Mouse (Mus musculus): ENCODE data around the gene Npr2. TPM values are rescaled to one million over a fixed set of nuclear protein-coding genes. Genes with fewer than 3 reads are reported as not detected.

The Npr2 gene
- polyA plus RNA-seq, 1 experiment from 2014 or later, result 0.80 TPM

Small RNAs within 50 kb of the gene (microRNA-seq; reads per million reads assigned to microRNA genes)
- gene Gm25262, result not detected

Other genes with a start within 250 kb of the Npr2 start
- gene Rusc2, start 250.0 kb upstream of the Npr2 start, polyA plus RNA-seq (2015; fragmentation: Nextera tagmentation; extraction: Ambion mirVana), result 0.75 and 0.82 TPM in 2 replicates
- gene Fam166b, start 202.8 kb upstream of the Npr2 start, polyA plus RNA-seq (2015; fragmentation: Nextera tagmentation; extraction: Ambion mirVana), result not detected in 2 replicates
- 0.95 and 0.98 TPM in 2 replicates for gene Tesk1, start 190.0 kb upstream of the Npr2 start, polyA plus RNA-seq (2015; fragmentation: Nextera tagmentation; extraction: Ambion mirVana)
- gene Cd72, start 177.3 kb upstream of the Npr2 start, polyA plus RNA-seq (2015; fragmentation: Nextera tagmentation; extraction: Ambion mirVana), result 0.48 and 0.70 TPM in 2 replicates
- gene Sit1, start 148.2 kb upstream of the Npr2 start, polyA plus RNA-seq (2015; fragmentation: Nextera tagmentation; extraction: Ambion mirVana), result not detected in 2 replicates
- 34.2 and 34.3 TPM in 2 replicates for gene Ccdc107, start 139.0 kb upstream of the Npr2 start, polyA plus RNA-seq (2015; fragmentation: Nextera tagmentation; extraction: Ambion mirVana)
- gene Arhgef39, start 132.2 kb upstream of the Npr2 start, polyA plus RNA-seq (2015; fragmentation: Nextera tagmentation; extraction: Ambion mirVana), result 29.4 and 35.8 TPM in 2 replicates
- 0.85 and 1.0 TPM in 2 replicates for gene Car9, start 125.0 kb upstream of the Npr2 start, polyA plus RNA-seq (2015; fragmentation: Nextera tagmentation; extraction: Ambion mirVana)
- 28.8 and 31.9 TPM in 2 replicates for gene Tpm2, start 108.2 kb upstream of the Npr2 start, polyA plus RNA-seq (2015; fragmentation: Nextera tagmentation; extraction: Ambion mirVana)
- 20.6 and 21.9 TPM in 2 replicates for gene Creb3, start 69.6 kb upstream of the Npr2 start, polyA plus RNA-seq (2015; fragmentation: Nextera tagmentation; extraction: Ambion mirVana)
- gene Tln1, start 69.2 kb upstream of the Npr2 start, polyA plus RNA-seq (2015; fragmentation: Nextera tagmentation; extraction: Ambion mirVana), result 38.6 and 42.4 TPM in 2 replicates
- gene Rgp1, start 53.2 kb upstream of the Npr2 start, polyA plus RNA-seq (2015; fragmentation: Nextera tagmentation; extraction: Ambion mirVana), result 13.8 and 15.1 TPM in 2 replicates
- gene Gba2, start 53.1 kb upstream of the Npr2 start, polyA plus RNA-seq (2015; fragmentation: Nextera tagmentation; extraction: Ambion mirVana), result 16.5 and 18.1 TPM in 2 replicates
- gene Msmp, start 47.4 kb upstream of the Npr2 start, polyA plus RNA-seq (2015; fragmentation: Nextera tagmentation; extraction: Ambion mirVana), result 0.60 TPM in 1 of 2 replicates, not detected in the other
- 0.10 and 0.12 TPM in 2 replicates for gene Spag8, start 21.7 kb downstream of the Npr2 start, polyA plus RNA-seq (2015; fragmentation: Nextera tagmentation; extraction: Ambion mirVana)
- 66.4 and 66.9 TPM in 2 replicates for gene Hint2, start 24.5 kb downstream of the Npr2 start, polyA plus RNA-seq (2015; fragmentation: Nextera tagmentation; extraction: Ambion mirVana)
- 0.19 and 0.23 TPM in 2 replicates for gene Tmem8b, start 37.0 kb downstream of the Npr2 start, polyA plus RNA-seq (2015; fragmentation: Nextera tagmentation; extraction: Ambion mirVana)
- gene Fam221b, start 37.2 kb downstream of the Npr2 start, polyA plus RNA-seq (2015; fragmentation: Nextera tagmentation; extraction: Ambion mirVana), result 1.3 and 1.8 TPM in 2 replicates
- gene Olfr70, start 68.9 kb downstream of the Npr2 start, polyA plus RNA-seq (2015; fragmentation: Nextera tagmentation; extraction: Ambion mirVana), result not detected in 2 replicates
- not detected in 2 replicates for gene Olfr71, start 78.3 kb downstream of the Npr2 start, polyA plus RNA-seq (2015; fragmentation: Nextera tagmentation; extraction: Ambion mirVana)
- 0.09 and 0.17 TPM in 2 replicates for gene Hrct1, start 95.3 kb downstream of the Npr2 start, polyA plus RNA-seq (2015; fragmentation: Nextera tagmentation; extraction: Ambion mirVana)
- gene Spaar, start 98.1 kb downstream of the Npr2 start, polyA plus RNA-seq (2015; fragmentation: Nextera tagmentation; extraction: Ambion mirVana), result not detected in 2 replicates
- not detected in 2 replicates for gene Olfr159, start 139.1 kb downstream of the Npr2 start, polyA plus RNA-seq (2015; fragmentation: Nextera tagmentation; extraction: Ambion mirVana)
- not detected in 2 replicates for gene Olfr156, start 192.0 kb downstream of the Npr2 start, polyA plus RNA-seq (2015; fragmentation: Nextera tagmentation; extraction: Ambion mirVana)
- not detected in 2 replicates for gene Olfr157, start 208.3 kb downstream of the Npr2 start, polyA plus RNA-seq (2015; fragmentation: Nextera tagmentation; extraction: Ambion mirVana)
- not detected in 2 replicates for gene Olfr155, start 219.6 kb downstream of the Npr2 start, polyA plus RNA-seq (2015; fragmentation: Nextera tagmentation; extraction: Ambion mirVana)
- 2.1 and 2.3 TPM in 2 replicates for gene Reck, start 243.6 kb downstream of the Npr2 start, polyA plus RNA-seq (2015; fragmentation: Nextera tagmentation; extraction: Ambion mirVana)